Mouse (Mus musculus) B cell, adult 2 months (primary cell): Measurements from ENCODE around the gene Sco1.
A peak's percentile ranks its signal among the peaks of the same experiment; 100 is the strongest.
"Not testable (repeated sequence)": the region's sequence is repeated elsewhere in the genome, so short reads cannot be mapped to it uniquely, and the experiment has no call there.

ENCODE experiments used
- DNase-seq, 2 experiments: peaks; one replicate each; pipeline ENCODE4 v3.0.0; 2022

Sco1 gene

DNA sequence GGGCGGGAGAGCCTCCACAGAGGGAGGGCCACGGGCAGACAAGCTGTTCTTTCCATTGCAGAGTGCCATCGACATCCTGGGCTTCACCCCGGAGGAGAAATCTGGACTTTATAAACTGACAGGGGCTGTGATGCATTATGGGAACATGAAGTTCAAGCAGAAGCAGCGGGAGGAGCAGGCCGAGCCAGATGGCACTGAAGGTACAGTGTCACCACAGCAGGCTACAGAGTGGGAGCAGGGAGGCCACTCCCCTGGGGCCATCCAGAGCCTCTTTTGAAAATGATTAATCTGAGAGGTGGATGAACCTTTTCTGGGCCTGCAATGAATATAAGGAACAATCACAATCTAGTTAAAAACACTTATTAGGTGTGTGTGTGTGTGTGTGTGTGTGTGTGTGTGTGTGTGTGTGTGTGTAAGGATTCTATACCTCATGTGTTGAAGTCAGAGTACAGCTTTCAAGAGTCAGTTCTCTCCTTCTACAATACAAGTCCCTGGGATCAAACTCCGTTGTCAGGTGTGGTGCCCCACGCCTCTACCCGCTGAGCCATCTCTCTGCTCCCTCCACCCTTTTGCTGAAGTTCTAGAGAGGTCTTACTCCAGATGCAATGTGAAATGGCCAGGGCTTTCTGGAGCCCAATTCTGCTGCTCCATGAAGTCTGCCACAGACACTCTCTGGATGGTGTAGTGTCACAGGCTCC is 34.1 kb downstream of the Sco1 start:
- DNase-seq = no peak

GRCm38 (mm10) chr11:67087225-67087624 is 34.8 kb downstream of the Sco1 start:
- DNase-seq = no peak

- DNase-seq = not testable (repeated sequence)
Observed at GRCm38 (mm10) chr11:67092354-67092753, 39.9 kb downstream of the Sco1 start.

DNA sequence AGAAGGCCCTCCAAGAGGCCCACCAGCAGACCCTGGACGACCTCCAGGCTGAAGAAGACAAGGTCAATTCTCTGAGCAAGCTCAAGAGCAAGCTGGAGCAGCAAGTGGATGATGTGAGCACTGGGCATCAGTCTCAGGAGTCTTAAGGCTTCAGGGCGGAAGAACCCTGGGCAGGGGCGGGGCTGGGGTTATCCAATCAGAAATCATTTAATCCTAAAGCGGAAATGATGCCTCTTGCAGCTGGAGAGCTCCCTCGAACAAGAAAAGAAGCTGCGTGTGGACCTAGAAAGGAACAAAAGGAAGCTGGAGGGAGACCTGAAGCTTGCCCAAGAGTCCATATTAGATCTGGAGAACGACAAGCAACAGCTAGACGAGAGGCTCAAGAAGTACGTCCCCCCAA is 40.7 kb downstream of the Sco1 start:
- no peak for DNase-seq

DNA sequence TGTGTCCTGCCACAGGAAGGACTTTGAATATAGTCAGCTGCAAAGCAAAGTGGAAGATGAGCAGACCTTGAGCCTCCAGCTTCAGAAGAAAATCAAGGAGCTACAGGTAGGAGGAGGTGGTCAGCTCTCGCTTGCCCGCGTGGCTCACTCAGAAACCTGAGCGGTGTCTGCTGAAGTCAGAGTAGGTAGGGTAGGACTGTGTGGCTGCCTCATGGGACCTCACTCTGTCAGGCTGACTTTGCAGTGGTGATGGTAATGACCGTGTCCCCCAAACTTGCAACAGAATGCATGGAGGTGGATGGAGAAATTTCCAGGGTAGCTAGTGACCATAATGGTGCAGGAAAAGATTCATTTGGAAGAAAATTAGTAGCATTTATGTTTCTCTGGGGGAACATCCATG is 41.2 kb downstream of the Sco1 start:
- DNase-seq = no peak

- no peak for DNase-seq
Observed at GRCm38 (mm10) chr11:67094470-67094869, 42.0 kb downstream of the Sco1 start.

GRCm38 (mm10) chr11:67097709-67098108 is 45.2 kb downstream of the Sco1 start:
- DNase-seq = no peak

- DNase-seq = no peak
Observed at GRCm38 (mm10) chr11:67098427-67098826, 46.0 kb downstream of the Sco1 start.

GRCm38 (mm10) chr11:67099241-67099640 is 46.8 kb downstream of the Sco1 start:
- no peak for DNase-seq

GRCm38 (mm10) chr11:67100169-67100568 is 47.7 kb downstream of the Sco1 start:
- DNase-seq = peak; percentile 34 to 49

DNA sequence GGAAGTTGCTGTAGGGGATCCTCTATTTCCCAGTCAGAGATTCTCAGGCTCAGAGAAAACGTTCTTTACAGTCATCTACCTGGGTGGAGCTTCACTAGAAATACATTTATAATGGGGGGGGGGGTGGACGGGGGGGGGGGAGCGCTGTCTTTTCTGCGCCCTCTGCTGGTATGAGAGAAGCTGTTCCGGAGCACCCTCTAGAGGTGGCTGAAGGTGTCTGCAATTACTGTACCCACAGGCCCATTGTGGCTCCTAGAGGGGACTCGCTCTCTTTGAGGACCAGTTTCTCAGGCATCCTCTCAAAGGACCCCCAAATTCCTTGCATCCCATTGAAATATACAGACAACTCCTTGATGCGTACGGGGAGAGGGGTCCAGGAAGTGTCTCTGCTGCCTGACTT is 49.2 kb downstream of the Sco1 start:
- DNase-seq = peak; percentile 65 to 66

GRCm38 (mm10) chr11:67103256-67103655 is 50.8 kb downstream of the Sco1 start:
- no peak for DNase-seq

DNA sequence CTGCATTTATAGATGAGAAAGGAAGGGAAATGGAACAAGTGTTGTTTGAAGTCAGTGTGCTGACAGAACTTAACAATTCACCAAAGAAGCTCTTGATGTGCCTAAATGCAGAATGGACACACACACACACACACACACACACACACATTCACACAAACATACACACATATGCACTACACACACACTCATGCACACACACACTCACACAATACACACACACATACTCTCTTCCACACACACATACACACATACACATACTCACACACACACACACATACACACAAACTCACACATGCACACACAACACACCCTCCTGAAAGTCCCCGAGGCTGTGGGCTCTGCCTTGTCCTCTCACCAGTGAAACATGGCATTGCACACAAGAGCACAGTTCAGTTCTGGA is 51.8 kb downstream of the Sco1 start:
- DNase-seq = no peak

- DNase-seq = no peak
Observed at GRCm38 (mm10) chr11:67104714-67105113, 52.2 kb downstream of the Sco1 start.

- DNase-seq = no peak
Observed at GRCm38 (mm10) chr11:67105689-67106088, 53.2 kb downstream of the Sco1 start.

GRCm38 (mm10) chr11:67106973-67107372 is 54.5 kb downstream of the Sco1 start:
- DNase-seq = no peak

DNA sequence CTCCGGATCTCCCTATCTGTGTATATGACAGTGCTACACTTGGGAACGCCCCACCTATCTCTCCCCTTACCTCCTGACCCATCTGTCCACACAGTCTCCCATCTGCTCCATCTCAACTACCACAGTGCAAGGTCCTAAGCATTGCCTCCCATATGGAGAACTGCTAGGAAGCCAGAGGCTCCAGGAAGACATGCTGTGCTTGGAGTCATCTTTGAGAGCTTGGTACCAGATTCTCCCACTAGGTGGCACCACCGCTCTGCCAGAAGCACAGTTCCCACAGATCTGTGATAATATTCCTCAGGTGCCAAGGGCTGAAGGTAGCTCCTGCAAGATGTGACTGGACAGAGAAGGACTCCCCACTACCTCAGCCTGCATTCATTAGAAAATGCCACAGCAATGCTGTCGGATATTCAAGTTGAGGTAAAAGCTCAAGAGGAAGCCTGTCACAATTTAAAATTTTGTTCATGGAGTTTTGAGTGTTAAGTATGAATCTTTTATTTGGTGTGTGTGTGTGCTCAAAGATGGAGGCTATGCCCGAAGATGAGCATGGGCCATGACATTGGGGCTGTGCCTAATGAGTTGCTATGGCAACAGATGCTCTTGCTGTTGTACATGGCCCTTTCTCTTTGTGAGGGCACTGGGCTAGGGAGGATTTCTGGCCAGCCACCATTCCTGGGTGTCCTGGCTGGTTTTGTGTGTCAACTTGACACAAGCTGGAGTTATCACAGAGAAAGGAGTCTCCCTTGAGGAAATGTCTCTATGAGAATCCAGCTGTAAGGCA is 57.9 kb downstream of the Sco1 start:
- DNase-seq = peak; percentile 56 to 58

GRCm38 (mm10) chr11:67112019-67112850 is 59.8 kb downstream of the Sco1 start:
- peak; percentile 73 to 76 for DNase-seq

GRCm38 (mm10) chr11:67112851-67113202 is 60.4 kb downstream of the Sco1 start:
- peak; percentile 77 to 82 for DNase-seq

DNA sequence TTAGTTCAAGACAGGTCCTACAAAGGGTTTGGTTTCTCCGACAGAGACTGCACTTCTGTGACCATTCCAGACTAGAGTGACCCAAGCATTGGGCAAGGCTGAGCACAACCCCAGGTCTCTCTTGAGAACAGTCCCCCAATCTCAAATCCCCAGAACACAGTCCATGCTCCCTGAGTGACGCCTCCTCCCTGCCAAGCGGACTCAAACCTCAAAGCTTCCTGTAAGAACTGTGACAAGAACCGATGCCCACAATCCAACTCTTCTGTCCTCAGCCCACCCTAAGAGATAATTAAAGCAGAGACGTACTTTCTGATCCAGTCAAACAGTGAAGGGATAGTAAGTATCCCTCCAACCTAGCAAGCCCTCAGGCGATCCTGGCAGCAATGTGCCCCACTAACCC is 60.9 kb downstream of the Sco1 start:
- DNase-seq = no peak

DNA sequence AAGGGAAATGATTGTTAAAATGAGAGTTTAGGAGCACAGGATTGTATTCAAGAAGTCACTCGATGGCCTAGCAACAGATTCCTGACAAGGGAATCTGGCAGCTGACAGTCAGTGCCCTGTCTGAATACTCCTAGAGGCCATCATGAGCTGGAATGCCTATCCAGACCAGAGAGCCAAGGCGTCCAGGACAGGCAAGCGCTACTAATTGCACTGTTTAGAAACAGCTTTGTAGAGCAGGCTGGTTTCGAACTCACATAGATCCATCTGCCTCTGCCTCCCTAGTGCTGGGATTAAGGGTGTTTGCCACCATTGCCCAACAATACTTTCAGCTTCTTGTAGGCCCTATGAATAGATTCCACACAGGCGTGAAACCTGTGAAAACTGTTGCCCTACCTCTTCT is 61.8 kb downstream of the Sco1 start:
- no peak for DNase-seq

- DNase-seq = no peak
Observed at GRCm38 (mm10) chr11:67114901-67115300, 62.4 kb downstream of the Sco1 start.
